Mouse (Mus musculus) kidney, postnatal 4 days (tissue): Measurements from ENCODE around the gene Dennd5b.
"Not testable (repeated sequence)": the region's sequence is repeated elsewhere in the genome, so short reads cannot be mapped to it uniquely, and the experiment has no call there.

Experiments
- DNase-seq, 2 experiments: peaks; one replicate each; pipeline ENCODE4 v3.0.0; 2021; ENCODE audit warnings: mixed read lengths in 2 of 2

Dennd5b gene

GRCm38 (mm10) chr6:149005009-149005408 is 96.5 kb downstream of the Dennd5b start:
- DNase-seq = no peak

- no peak for DNase-seq
These were observed 107.0 kb downstream of the Dennd5b start for GRCm38 (mm10) chr6:148994327-148994999.

GRCm38 (mm10) chr6:148993117-148994077 is 108.1 kb downstream of the Dennd5b start:
- DNase-seq = peak in 1 of 2 experiments; percentile 8

- peak in 1 of 2 experiments; percentile 17 for DNase-seq
These were observed 108.9 kb downstream of the Dennd5b start for GRCm38 (mm10) chr6:148992373-148993116.

GRCm38 (mm10) chr6:148991660-148992372 is 109.7 kb downstream of the Dennd5b start:
- DNase-seq = no peak

GRCm38 (mm10) chr6:148989792-148990491 is 111.5 kb downstream of the Dennd5b start:
- DNase-seq = not testable (repeated sequence)

- no peak for DNase-seq
These were observed 115.5 kb downstream of the Dennd5b start for GRCm38 (mm10) chr6:148986003-148986402.

GRCm38 (mm10) chr6:148980495-148980894 is 121.0 kb downstream of the Dennd5b start:
- DNase-seq = no peak

GRCm38 (mm10) chr6:148975096-148975495 is 126.4 kb downstream of the Dennd5b start:
- no peak for DNase-seq

GRCm38 (mm10) chr6:148972891-148973290 is 128.6 kb downstream of the Dennd5b start:
- DNase-seq = no peak

- peak; percentile 37 to 53 for DNase-seq
These were observed 129.2 kb downstream of the Dennd5b start for GRCm38 (mm10) chr6:148972059-148972848.

- DNase-seq = peak; percentile 42 to 65
These were observed 130.0 kb downstream of the Dennd5b start for GRCm38 (mm10) chr6:148971385-148971940.

- DNase-seq = no peak
These were observed 140.2 kb downstream of the Dennd5b start for GRCm38 (mm10) chr6:148961285-148961684.

- no peak for DNase-seq
These were observed 141.8 kb downstream of the Dennd5b start for GRCm38 (mm10) chr6:148959540-148960238.

GRCm38 (mm10) chr6:148958712-148959111 is 142.8 kb downstream of the Dennd5b start:
- DNase-seq = no peak

- DNase-seq = no peak
These were observed 144.4 kb downstream of the Dennd5b start for GRCm38 (mm10) chr6:148957046-148957445.

GRCm38 (mm10) chr6:148955641-148956420 is 145.6 kb downstream of the Dennd5b start:
- DNase-seq = no peak

GRCm38 (mm10) chr6:148946881-148947405 is 154.5 kb downstream of the Dennd5b start:
- no peak for DNase-seq

- DNase-seq = peak; percentile 99 to 100
These were observed 155.1 kb downstream of the Dennd5b start, which contains the start of gene Sinhcaf for GRCm38 (mm10) chr6:148946409-148946742. TSS of gene Sinhcaf (minus strand) at chr6:148946467.
